Mouse (Mus musculus) heart, adult 2 months (tissue): Measurements from ENCODE around the gene Tns3.

ENCODE experiments used
- EP300 ChIP-seq: fragments of 200-500 bp; IDR thresholded peaks from 2 replicates; pipeline ENCODE4 v1.6.1; 2011; ENCODE audit warnings: low read depth, low read length, control low read depth; ENCODE audit not compliant: insufficient read depth
- POLR2A ChIP-seq: fragments of 200-500 bp; IDR thresholded peaks from 2 replicates; pipeline ENCODE4 v1.6.1; 2011; ENCODE audit warnings: mild to moderate bottlenecking, low read depth, low read length, control low read depth; ENCODE audit not compliant: insufficient read depth

DNA sequence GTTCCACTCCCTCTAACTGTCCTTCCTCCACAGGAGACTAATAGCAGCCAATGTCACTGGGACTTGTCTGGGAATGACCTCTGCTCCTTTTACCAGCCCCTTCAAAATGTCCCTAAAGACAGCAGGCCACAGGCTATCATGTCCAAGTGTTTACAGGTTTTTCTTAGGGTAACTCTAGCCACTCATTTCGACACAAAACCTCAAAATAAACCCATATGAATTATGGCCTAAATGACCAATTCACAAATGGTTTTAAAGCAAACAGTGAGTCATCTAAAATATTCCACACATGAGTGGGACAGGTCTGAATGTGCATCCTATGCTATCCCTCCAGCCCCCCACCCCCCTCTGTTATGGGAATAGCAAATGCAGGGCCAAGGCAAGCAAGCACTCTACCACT, 40.8 kb upstream of the Tns3 start:
- TF ChIP-seq EP300 (no peak), POLR2A (no peak)
